Mouse (Mus musculus) liver, postnatal 0 days (tissue): ENCODE results near the gene 1810024B03Rik. TPM values are rescaled to one million over a fixed set of nuclear protein-coding genes. Genes with fewer than 3 reads are reported as not detected.
"Not testable (repeated sequence)": the region's sequence is repeated elsewhere in the genome, so short reads cannot be mapped to it uniquely, and the experiment has no call there.

Source experiments
- ATAC-seq: fragments of 200-750 bp; cut with Nextera tagmentation; 2 replicates; pipeline ENCODE4 v1.8.0; 2017; ENCODE audit warnings: mild to moderate bottlenecking, moderate library complexity
- DNase-seq: peaks from one replicate; pipeline ENCODE4 v3.0.0-alpha.2; 2016
- H3K27ac ChIP-seq: fragments of 300-500 bp; sonication (generic); 2 replicates; pipeline ENCODE4 v1.5.1; 2014; ENCODE audit warnings: antibody characterized with exemption, moderate library complexity, mild to moderate bottlenecking, low read depth
- H3K27me3 ChIP-seq: fragments of 300-500 bp; sonication (generic); 2 replicates; pipeline ENCODE4 v1.6.1; 2014; ENCODE audit warnings: low read length, control low read depth, mixed read lengths; ENCODE audit not compliant: insufficient read depth
- H3K36me3 ChIP-seq: fragments of 300-500 bp; sonication (generic); replicated peaks from 2 replicates; pipeline ENCODE4 v1.6.1; 2014; ENCODE audit warnings: mild to moderate bottlenecking, control low read depth, low read length, moderate library complexity, mixed read lengths; ENCODE audit not compliant: insufficient read depth
- H3K4me1 ChIP-seq: fragments of 300-500 bp; sonication (generic); 2 replicates; pipeline ENCODE4 v1.6.1; 2014; ENCODE audit warnings: antibody characterized with exemption, mild to moderate bottlenecking, control low read depth; ENCODE audit not compliant: insufficient read depth
- H3K4me2 ChIP-seq: fragments of 300-500 bp; sonication (generic); 2 replicates; pipeline ENCODE4 v1.6.1; 2014; ENCODE audit warnings: low read depth, mild to moderate bottlenecking, low read length, moderate library complexity, mixed read lengths
- H3K4me3 ChIP-seq: fragments of 300-500 bp; sonication (generic); 2 replicates; pipeline ENCODE4 v1.5.1; 2014; ENCODE audit warnings: low read depth, low read length
- H3K9ac ChIP-seq: fragments of 300-500 bp; sonication (generic); replicated peaks from 2 replicates; pipeline ENCODE4 v1.6.1; 2014; ENCODE audit warnings: mild to moderate bottlenecking, moderate library complexity
- H3K9me3 ChIP-seq: fragments of 300-500 bp; sonication (generic); 2 replicates; pipeline ENCODE4 v1.6.1; 2016; ENCODE audit warnings: mild to moderate bottlenecking, control low read depth, low read length, mixed read lengths
- CTCF ChIP-seq: sonication (generic); IDR thresholded peaks from 2 replicates; pipeline ENCODE4 v1.5.1; 2016; ENCODE audit warnings: antibody characterized with exemption, low read depth
- EP300 ChIP-seq: IDR thresholded peaks from 2 replicates; pipeline ENCODE4 v1.6.1; 2016; ENCODE audit warnings: antibody characterized with exemption, low read depth, mild to moderate bottlenecking
- WGBS: fragments of 180-500 bp; shearing (Covaris S2); extraction: QIAGEN DNeasy Blood & Tissue Kit; methylation state at CpG from one replicate; pipeline ENCODE4 v1.1.7; 2014; ENCODE audit not compliant: insufficient replicate concordance; 5-methylcytosine and 5-hydroxymethylcytosine counted together
- polyA plus RNA-seq: library from polyadenylated mRNA; unstranded; fragments of >200 nt; fragmentation: Nextera tagmentation; extraction: Ambion mirVana; gene quantifications from 2 replicates; pipeline ENCODE4 v1.2.1, GENCODE M21; 2015

Gene 1810024B03Rik
- polyA plus RNA-seq, 1 experiment from 2014 or later, result 1.1 TPM

DNA sequence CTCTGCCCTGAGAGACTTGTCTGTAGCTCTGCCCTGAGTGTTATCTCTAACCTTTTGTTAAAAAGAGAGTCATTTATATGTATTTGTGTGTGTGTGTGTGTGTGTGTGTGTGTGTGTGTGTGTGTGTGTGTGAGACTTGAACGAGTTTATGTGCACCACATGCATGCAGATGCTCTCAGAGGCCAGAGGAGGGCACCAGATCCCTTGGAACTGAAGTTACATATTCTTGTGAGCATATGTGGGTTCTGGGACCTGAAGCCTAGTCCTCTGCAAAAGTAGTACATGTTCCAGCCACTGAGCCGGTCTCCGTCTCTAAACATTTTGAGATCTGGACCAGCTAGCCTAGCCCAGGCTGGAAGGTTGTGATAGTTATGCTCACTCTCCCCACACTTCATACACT is 17.2 kb upstream of the 1810024B03Rik start:
- ATAC-seq, result no peak
- 85% methylated on average over 3 of the region's 3 CpGs for WGBS

DNA sequence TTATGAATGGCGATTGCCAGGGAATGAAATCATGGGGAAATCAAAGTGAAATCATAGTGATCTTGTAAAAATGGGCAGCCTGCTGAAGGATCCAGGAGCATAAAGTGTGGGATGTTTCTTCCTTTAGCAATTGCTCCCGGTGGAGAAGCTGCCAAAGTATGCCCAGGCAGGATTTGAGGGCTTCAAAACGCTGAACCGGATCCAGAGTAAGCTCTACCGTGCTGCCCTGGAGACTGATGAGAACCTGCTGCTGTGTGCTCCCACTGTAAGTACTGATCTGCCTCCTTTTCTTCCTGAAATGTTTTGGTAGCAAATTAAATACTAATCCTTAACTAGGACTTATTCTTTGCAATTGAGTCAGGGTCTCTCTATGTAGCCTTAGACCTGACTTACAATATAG is 9.7 kb upstream of the 1810024B03Rik start:
- no peak for ATAC-seq

More for the DNA sequence above, 17.2 kb upstream of the 1810024B03Rik start:
- Histone ChIP-seq H3K36me3 (peaks cover 85% of the 10 kb centered on the region), H3K9me3 (no peaks in the 10 kb centered on the region), H3K27me3 (no peaks in the 10 kb centered on the region), H3K27ac (no peak overlapping the region), H3K4me2 (no peak overlapping the region), H3K9ac (no peak overlapping the region), H3K4me3 (no peak overlapping the region), H3K4me1 (no peaks in the 10 kb centered on the region)
- TF ChIP-seq EP300, result no peak
- no peak for TF ChIP-seq CTCF
- no peak for DNase-seq

DNA sequence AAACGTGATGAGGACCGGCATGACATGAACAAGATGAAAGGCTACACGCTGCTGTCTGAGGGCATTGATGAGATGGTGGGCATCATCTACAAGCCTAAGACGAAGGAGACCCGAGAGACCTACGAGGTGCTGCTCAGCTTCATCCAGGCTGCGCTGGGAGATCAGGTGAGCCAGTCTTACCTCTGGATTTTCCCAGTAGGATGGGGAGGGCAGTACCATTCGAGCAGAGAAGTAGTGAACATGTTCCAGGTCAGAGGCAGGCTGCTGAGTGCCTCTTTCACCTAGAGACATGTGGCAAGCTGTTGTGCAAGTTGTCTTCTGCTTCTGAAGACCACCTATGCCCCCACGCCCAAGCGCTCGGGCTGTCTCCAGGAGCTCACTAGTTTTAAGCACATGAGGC is 2.6 kb upstream of the 1810024B03Rik start:
- 88% methylated on average over 11 of the region's 11 CpGs for WGBS
- no peak for DNase-seq

More for the DNA sequence above, 9.7 kb upstream of the 1810024B03Rik start:
- Histone ChIP-seq H3K4me1 (no peaks in the 10 kb centered on the region), H3K9me3 (no peaks in the 10 kb centered on the region), H3K9ac (no peak overlapping the region), H3K4me3 (no peak overlapping the region), H3K36me3 (peaks cover 80% of the 10 kb centered on the region), H3K27ac (no peak overlapping the region), H3K4me2 (no peak overlapping the region), H3K27me3 (no peaks in the 10 kb centered on the region)
- TF ChIP-seq CTCF, result no peak
- TF ChIP-seq EP300, result no peak
- WGBS, result 96% methylated on average over 5 of the region's 5 CpGs
- DNase-seq, result no peak

DNA sequence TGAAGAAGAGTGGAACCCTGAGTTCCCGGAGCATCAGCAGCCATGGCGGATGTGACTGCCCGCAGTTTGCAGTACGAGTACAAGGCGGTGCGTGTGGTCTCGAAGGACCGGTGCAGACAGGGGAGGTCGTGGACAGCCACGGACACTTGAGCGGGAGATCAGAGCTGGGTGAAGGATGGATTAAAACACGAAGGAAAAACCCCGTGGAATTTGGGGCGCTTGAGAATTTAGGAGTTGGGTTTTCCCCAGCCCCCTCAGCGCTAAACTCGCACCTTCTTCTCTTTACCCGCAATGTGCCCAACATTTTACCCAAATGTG is 331 bp upstream of the 1810024B03Rik start:
- TF ChIP-seq EP300 (no peak), CTCF (no peak)
- no peaks in the 10 kb centered on the region for H3K27me3 ChIP-seq
- DNase-seq (no peak), ATAC-seq (no peak)
- peak overlapping the region; percentile 83 for H3K9ac ChIP-seq
- H3K4me1 ChIP-seq, result peaks cover 9% of the 10 kb centered on the region
- WGBS, result under 1% methylated on average over 17 of the region's 17 CpGs
- H3K36me3 ChIP-seq, result peaks cover 34% of the 10 kb centered on the region
- peak overlapping the region; percentile 93 for H3K4me3 ChIP-seq
- peak overlapping the region; percentile 85 for H3K27ac ChIP-seq
- H3K4me2 ChIP-seq, result peak overlapping the region; percentile 82
- H3K9me3 ChIP-seq, result no peaks in the 10 kb centered on the region

More for the DNA sequence above, 2.6 kb upstream of the 1810024B03Rik start:
- Histone ChIP-seq H3K36me3 (peaks cover 52% of the 10 kb centered on the region), H3K27ac (no peak overlapping the region), H3K27me3 (no peaks in the 10 kb centered on the region), H3K4me2 (no peak overlapping the region), H3K4me1 (peaks cover 9% of the 10 kb centered on the region), H3K9me3 (no peaks in the 10 kb centered on the region), H3K9ac (no peak overlapping the region), H3K4me3 (no peak overlapping the region)
- no peak for ATAC-seq
- TF ChIP-seq CTCF (no peak), EP300 (no peak)

DNA sequence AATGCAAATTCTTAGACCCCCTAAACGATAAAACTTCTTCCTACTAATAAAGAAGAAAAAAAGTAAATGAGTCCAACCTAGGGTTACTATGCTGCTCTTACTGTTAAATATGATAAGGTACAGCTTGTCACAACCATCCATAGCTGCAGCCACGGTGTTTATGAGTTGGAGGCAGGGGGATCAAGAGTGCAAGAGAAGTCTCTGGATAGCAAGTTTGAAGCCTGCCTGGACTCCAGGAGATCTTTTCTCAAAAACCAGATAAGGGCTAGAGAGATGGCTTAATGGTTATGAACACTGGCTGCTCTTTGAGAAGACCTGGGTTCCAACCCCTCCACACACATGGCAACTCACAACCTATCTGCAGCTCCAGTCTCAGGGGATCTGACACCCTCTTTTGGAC is 1.2 kb downstream of the 1810024B03Rik start:
- WGBS, result 84% methylated on average over 2 of the region's 2 CpGs
- TF ChIP-seq CTCF (no peak), EP300 (no peak)
- H3K4me3 ChIP-seq, result no peak overlapping the region

DNA sequence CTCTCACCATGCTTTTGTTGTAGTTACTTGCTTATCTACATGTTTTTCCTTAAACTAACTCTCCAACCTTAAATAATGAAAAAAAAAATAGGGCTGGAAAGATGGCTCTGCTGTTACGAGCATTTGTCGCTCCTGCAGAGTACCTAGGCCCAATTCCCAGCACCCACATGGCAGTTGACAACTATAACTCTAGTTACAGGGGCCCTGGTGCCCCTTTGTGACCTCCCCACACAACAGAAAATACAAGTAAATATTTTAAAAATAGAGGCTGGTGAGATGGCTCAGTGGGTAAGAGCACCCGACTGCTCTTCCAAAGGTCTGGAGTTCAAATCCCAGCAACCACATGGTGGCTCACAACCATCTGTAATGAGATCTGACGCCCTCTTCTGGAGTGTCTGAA is 2.1 kb downstream of the 1810024B03Rik start:
- not testable (repeated sequence) for H3K27me3 ChIP-seq, DNase-seq, H3K4me3 ChIP-seq, H3K4me1 ChIP-seq, H3K4me2 ChIP-seq, H3K9ac ChIP-seq, H3K9me3 ChIP-seq, H3K27ac ChIP-seq, ATAC-seq
- H3K36me3 ChIP-seq, result peaks cover 14% of the 10 kb centered on the region
- WGBS, result 86% methylated on average over 4 of the region's 4 CpGs

More for the DNA sequence above, 1.2 kb downstream of the 1810024B03Rik start:
- ATAC-seq, result no peak
- Histone ChIP-seq H3K9ac (no peak overlapping the region), H3K4me1 (peaks cover 9% of the 10 kb centered on the region), H3K27ac (no peak overlapping the region), H3K9me3 (no peaks in the 10 kb centered on the region), H3K27me3 (no peaks in the 10 kb centered on the region), H3K36me3 (peaks cover 24% of the 10 kb centered on the region), H3K4me2 (no peak overlapping the region)
- DNase-seq, result no peak

DNA sequence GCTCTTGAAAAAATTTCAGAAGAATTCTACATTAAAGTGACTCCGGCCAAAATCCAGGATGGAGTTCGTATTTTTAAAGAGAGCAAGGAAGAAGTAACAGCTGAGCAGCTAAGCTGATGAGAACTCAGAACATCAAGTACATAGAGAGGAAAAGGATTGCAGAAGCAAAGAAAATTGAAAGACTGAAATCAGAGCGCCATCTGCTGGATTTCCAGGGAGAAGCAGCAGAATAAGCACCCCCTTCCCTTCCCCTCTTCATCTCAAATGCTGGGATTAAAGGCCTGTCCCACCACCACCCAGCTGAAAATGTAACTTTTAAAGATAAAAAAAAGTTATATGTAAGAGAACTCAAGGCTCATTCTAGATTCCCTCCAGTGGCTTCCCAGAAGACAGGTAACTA is 3.1 kb downstream of the 1810024B03Rik start:
- no peaks in the 10 kb centered on the region for H3K9me3 ChIP-seq
- H3K4me2 ChIP-seq, result no peak overlapping the region
- TF ChIP-seq EP300 (no peak), CTCF (peak; percentile 87)
- no peak for ATAC-seq
- WGBS, result 27% methylated on average over 3 of the region's 3 CpGs
- peaks cover 9% of the 10 kb centered on the region for H3K4me1 ChIP-seq
- no peak overlapping the region for H3K9ac ChIP-seq
- peak; percentile 70 for DNase-seq
- no peak overlapping the region for H3K27ac ChIP-seq
- H3K27me3 ChIP-seq, result no peaks in the 10 kb centered on the region
- H3K36me3 ChIP-seq, result peaks cover 4% of the 10 kb centered on the region; the same call in 1 of the 2 replicates
- H3K4me3 ChIP-seq, result no peak overlapping the region
